Mouse (Mus musculus) heart, embryonic 13.5 days (tissue): ENCODE results near the gene Drap1. TPM values are rescaled to one million over a fixed set of nuclear protein-coding genes. Genes with fewer than 3 reads are reported as not detected.
"Not testable (repeated sequence)": the region's sequence is repeated elsewhere in the genome, so short reads cannot be mapped to it uniquely, and the experiment has no call there.

Experiments
- ATAC-seq: fragments of 200-750 bp; cut with Nextera tagmentation; 2 replicates; pipeline ENCODE4 v1.8.0; 2017; ENCODE audit warnings: moderate TSS enrichment; ENCODE audit not compliant: insufficient number of reproducible peaks, low FRiP score, low TSS enrichment; ENCODE audit errors: extremely low read depth
- H3K27ac ChIP-seq: fragments of 300-500 bp; sonication (generic); replicated peaks from 2 replicates; pipeline ENCODE4 v1.5.1; 2015; ENCODE audit warnings: moderate library complexity, mild to moderate bottlenecking, inconsistent platforms
- H3K27me3 ChIP-seq: fragments of 300-500 bp; sonication (generic); replicated peaks from 2 replicates; pipeline ENCODE4 v1.6.1; 2015; ENCODE audit warnings: mild to moderate bottlenecking, inconsistent platforms
- H3K36me3 ChIP-seq: fragments of 300-500 bp; sonication (generic); 2 replicates; pipeline ENCODE4 v1.6.1; 2015; ENCODE audit warnings: mild to moderate bottlenecking, inconsistent platforms
- H3K4me1 ChIP-seq: fragments of 300-500 bp; sonication (generic); 2 replicates; pipeline ENCODE4 v1.6.1; 2015; ENCODE audit warnings: inconsistent platforms
- H3K4me2 ChIP-seq: fragments of 300-500 bp; sonication (generic); 2 replicates; pipeline ENCODE4 v1.6.1; 2015; ENCODE audit warnings: inconsistent platforms, mild to moderate bottlenecking, moderate library complexity
- H3K4me3 ChIP-seq: fragments of 300-500 bp; sonication (generic); 2 replicates; pipeline ENCODE4 v1.5.1; 2015; ENCODE audit warnings: moderate library complexity, mild to moderate bottlenecking, inconsistent platforms
- H3K9ac ChIP-seq: fragments of 300-500 bp; sonication (generic); 2 replicates; pipeline ENCODE4 v1.6.1; 2015; ENCODE audit warnings: inconsistent platforms, mild to moderate bottlenecking, moderate library complexity
- H3K9me3 ChIP-seq: fragments of 300-500 bp; sonication (generic); 2 replicates; pipeline ENCODE4 v1.6.1; 2016; ENCODE audit warnings: inconsistent platforms
- WGBS: fragments of 180-500 bp; shearing (Covaris S2); methylation state at CpG from one replicate; pipeline ENCODE4 v1.1.7; 2015; ENCODE audit warnings: mixed read lengths; 5-methylcytosine and 5-hydroxymethylcytosine counted together
- polyA plus RNA-seq: library from polyadenylated mRNA; unstranded; fragments of >200 nt; fragmentation: Nextera tagmentation; extraction: Ambion mirVana; gene quantifications from 2 replicates; pipeline ENCODE4 v1.2.1, GENCODE M21; 2015

The Drap1 gene
- polyA plus RNA-seq, 1 experiment from 2014 or later = 190 TPM

DNA sequence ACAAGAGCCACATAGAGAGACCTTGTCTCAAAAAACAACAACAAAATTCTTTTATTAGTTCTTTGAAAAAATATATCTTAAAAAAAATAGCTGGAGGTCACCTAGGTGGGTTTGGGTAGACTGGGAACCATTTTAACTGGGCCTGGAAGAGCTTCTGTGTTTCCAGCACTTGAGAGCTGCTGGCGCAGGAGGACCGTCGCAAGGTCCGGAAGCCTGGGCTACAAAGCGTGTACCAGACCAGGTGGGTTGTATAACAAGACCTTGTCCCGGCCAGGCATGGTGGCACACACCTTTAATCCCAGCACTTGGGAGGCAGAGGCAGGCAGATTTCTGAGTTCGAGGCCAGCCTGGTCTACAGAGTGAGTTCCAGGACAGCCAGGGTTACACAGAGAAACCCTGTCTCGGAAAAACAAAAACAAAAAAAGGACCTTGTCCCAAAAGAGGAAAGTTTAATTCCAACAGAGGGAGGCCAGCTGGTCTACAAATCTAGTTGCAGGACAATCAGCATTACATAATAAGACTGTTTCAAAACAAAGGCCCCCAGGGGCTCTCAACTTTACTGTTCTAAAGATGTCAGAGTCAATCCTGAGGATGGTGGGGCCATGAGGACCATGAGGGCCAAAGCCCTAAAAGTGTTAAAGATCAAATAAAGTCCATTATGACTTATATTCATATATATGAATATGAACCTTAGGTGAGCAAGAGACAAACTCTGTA is 5.9 kb downstream of the Drap1 start:
- Histone ChIP-seq H3K36me3 (peaks cover 59% of the 10 kb centered on the region), H3K4me2 (no peak overlapping the region), H3K4me3 (no peak overlapping the region), H3K9me3 (no peaks in the 10 kb centered on the region), H3K4me1 (peaks cover 16% of the 10 kb centered on the region), H3K27ac (no peak overlapping the region), H3K27me3 (no peaks in the 10 kb centered on the region), H3K9ac (no peak overlapping the region)
- no peak for ATAC-seq
- WGBS = 91% methylated on average over 8 of the region's 8 CpGs

- Histone ChIP-seq H3K9ac (peak overlapping the region; percentile 47; the same call in 1 of the 2 replicates), H3K4me2 (no peak overlapping the region), H3K4me3 (no peak overlapping the region), H3K27ac (no peak overlapping the region), H3K9me3 (no peaks in the 10 kb centered on the region), H3K27me3 (no peaks in the 10 kb centered on the region), H3K4me1 (peaks cover 13% of the 10 kb centered on the region; the same call in 1 of the 2 replicates), H3K36me3 (peaks cover 19% of the 10 kb centered on the region)
- ATAC-seq = no peak
- 49% methylated on average over 2 of the region's 2 CpGs for WGBS
Measured at GRCm38 (mm10) chr19:5414534-5414957, 10.2 kb downstream of the Drap1 start.

DNA sequence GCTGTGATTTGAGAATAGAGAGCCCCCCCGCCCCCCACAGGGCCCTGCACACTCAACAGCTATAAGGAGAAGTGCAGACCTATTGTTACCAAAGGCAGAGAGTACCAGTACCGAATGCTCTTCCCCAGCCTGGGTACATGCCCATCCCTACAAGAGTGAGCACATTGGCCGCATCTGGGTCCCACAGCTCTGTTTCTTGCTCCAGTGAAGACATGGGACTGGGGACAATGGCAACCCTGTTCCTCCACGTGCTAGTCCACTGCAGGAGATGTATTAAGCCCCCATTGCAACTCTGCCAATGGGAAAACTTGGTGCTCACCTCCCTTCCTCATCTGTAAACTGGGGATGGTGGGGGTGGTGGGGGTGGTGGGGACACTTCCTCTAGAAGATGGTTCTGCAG is 10.9 kb downstream of the Drap1 start:
- WGBS = 64% methylated on average over 4 of the region's 4 CpGs

DNA sequence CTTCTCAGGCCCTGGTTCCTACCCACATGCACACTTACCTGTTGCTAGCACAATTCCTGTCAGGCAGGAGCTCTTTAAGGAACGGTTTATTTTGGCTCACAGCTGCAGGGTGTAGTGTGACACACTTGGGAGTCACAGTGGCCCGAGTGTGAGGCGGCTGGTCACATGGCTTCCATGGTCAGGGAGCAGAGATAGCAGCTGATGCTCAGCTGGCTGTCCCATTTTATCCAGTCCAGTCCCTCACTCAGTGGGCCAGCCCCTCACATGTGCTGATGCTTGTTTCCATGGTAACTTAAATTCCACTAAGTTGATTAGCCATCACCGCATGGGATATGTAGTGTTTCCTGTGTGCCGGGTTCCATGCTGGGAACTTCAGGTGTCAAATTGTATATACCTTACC is 12.8 kb downstream of the Drap1 start:
- WGBS = 55% methylated on average over 5 of the region's 5 CpGs
- H3K4me2 ChIP-seq = no peak overlapping the region
- no peak for ATAC-seq
- no peak overlapping the region for H3K27ac ChIP-seq
- no peak overlapping the region for H3K4me3 ChIP-seq
- peaks cover 11% of the 10 kb centered on the region; the same call in 1 of the 2 replicates for H3K36me3 ChIP-seq
- no peaks in the 10 kb centered on the region for H3K27me3 ChIP-seq
- H3K9me3 ChIP-seq = no peaks in the 10 kb centered on the region
- no peak overlapping the region for H3K9ac ChIP-seq
- peaks cover 35% of the 10 kb centered on the region for H3K4me1 ChIP-seq

More for the DNA sequence above, 10.9 kb downstream of the Drap1 start:
- H3K4me2 ChIP-seq = no peak overlapping the region
- peaks cover 18% of the 10 kb centered on the region for H3K4me1 ChIP-seq
- no peak overlapping the region for H3K9ac ChIP-seq
- no peak for ATAC-seq
- no peak overlapping the region for H3K4me3 ChIP-seq
- H3K27ac ChIP-seq = no peak overlapping the region
- no peaks in the 10 kb centered on the region for H3K9me3 ChIP-seq
- H3K36me3 ChIP-seq = peaks cover 18% of the 10 kb centered on the region; the same call in 1 of the 2 replicates
- no peaks in the 10 kb centered on the region for H3K27me3 ChIP-seq

DNA sequence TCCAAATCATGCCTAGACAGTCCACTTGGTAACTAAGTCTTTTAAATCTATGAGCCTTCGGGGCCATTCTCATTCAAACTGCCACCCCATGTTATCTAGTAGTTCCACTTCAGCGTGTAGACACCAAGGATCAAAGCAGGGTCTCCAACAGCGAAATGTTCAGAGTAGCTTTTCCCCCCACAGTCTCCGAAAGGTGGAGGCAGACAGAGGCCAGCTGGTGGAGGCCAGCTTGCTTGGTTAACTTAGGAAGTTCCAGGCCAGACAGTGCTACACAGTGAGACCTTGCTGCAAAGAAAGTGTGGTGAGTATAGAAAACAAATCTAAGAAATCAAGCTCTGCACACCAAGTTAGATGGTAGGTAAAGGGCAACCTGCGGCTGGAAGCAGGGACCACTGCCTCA is 14.1 kb downstream of the Drap1 start:
- Histone ChIP-seq H3K36me3 (peaks cover 8% of the 10 kb centered on the region; the same call in 1 of the 2 replicates), H3K4me1 (peaks cover 39% of the 10 kb centered on the region), H3K27ac (no peak overlapping the region), H3K4me3 (no peak overlapping the region), H3K9me3 (no peaks in the 10 kb centered on the region), H3K27me3 (no peaks in the 10 kb centered on the region), H3K4me2 (no peak overlapping the region), H3K9ac (no peak overlapping the region)
- 70% methylated on average over 5 of the region's 5 CpGs for WGBS
- no peak for ATAC-seq

GRCm38 (mm10) chr19:5409068-5409467 is 15.7 kb downstream of the Drap1 start:
- 74% methylated on average over 5 of the region's 5 CpGs for WGBS
- no peak overlapping the region for H3K4me2 ChIP-seq
- H3K4me1 ChIP-seq = peaks cover 36% of the 10 kb centered on the region
- H3K9ac ChIP-seq = peak overlapping the region; percentile 33
- H3K9me3 ChIP-seq = no peaks in the 10 kb centered on the region
- ATAC-seq = no peak
- peak overlapping the region; percentile 51 for H3K27ac ChIP-seq
- H3K4me3 ChIP-seq = no peak overlapping the region
- H3K36me3 ChIP-seq = peaks cover 8% of the 10 kb centered on the region; the same call in 1 of the 2 replicates
- H3K27me3 ChIP-seq = no peaks in the 10 kb centered on the region

GRCm38 (mm10) chr19:5408057-5409001 is 16.4 kb downstream of the Drap1 start:
- Histone ChIP-seq H3K27ac (peak overlapping the region; percentile 51), H3K9ac (peak overlapping the region; percentile 93), H3K4me1 (peaks cover 36% of the 10 kb centered on the region), H3K9me3 (no peaks in the 10 kb centered on the region), H3K4me2 (peak overlapping the region; percentile 76), H3K27me3 (no peaks in the 10 kb centered on the region), H3K36me3 (peaks cover 8% of the 10 kb centered on the region; the same call in 1 of the 2 replicates), H3K4me3 (peak overlapping the region; percentile 70)
- WGBS = 69% methylated on average over 13 of the region's 13 CpGs
- ATAC-seq = no peak

- H3K27ac ChIP-seq = peak overlapping the region; percentile 98
- peaks cover 36% of the 10 kb centered on the region for H3K4me1 ChIP-seq
- H3K9ac ChIP-seq = peak overlapping the region; percentile 93
- peaks cover 8% of the 10 kb centered on the region; the same call in 1 of the 2 replicates for H3K36me3 ChIP-seq
- H3K4me2 ChIP-seq = peak overlapping the region; percentile 76
- H3K4me3 ChIP-seq = peak overlapping the region; percentile 70
- no peaks in the 10 kb centered on the region for H3K27me3 ChIP-seq
- no peaks in the 10 kb centered on the region for H3K9me3 ChIP-seq
- 17% methylated on average over 7 of the region's 7 CpGs for WGBS
- peak; percentile 45; the same call in 1 of the 2 replicates for ATAC-seq
Measured at GRCm38 (mm10) chr19:5407133-5407532, 17.6 kb downstream of the Drap1 start.

DNA sequence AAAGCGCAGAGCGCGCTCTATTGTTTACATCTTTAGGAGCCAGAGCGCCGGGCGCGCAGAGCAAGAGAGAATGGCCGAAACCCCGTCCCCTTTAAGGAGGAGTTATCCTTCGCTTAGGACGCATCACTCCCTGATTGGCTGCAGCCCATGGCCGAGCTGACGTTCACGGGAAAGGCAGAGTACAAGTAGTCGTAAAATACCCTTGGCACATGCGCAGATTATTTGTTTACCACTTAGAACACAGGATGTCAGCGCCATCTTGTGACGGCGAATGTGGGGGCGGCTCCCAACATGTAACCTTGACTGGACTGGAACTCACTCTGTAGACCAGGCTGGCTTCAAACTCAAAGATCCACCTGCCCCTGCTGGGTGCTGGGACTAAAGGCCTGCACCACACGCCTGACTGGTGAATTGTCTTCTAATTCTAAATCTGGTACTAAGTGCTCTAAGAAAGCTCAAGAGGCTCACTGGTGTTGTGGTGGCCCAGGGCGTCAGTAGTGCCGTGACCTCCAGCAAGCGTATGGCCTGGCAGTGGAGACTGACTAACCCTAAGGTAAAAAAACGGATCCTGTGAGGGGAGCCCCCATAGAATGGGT is 18.1 kb downstream of the Drap1 start:
- ATAC-seq = peak; percentile 62
- H3K9ac ChIP-seq = peak overlapping the region; percentile 93
- H3K4me1 ChIP-seq = peaks cover 32% of the 10 kb centered on the region
- peak overlapping the region; percentile 98 for H3K27ac ChIP-seq
- H3K36me3 ChIP-seq, H3K9me3 ChIP-seq, H3K27me3 ChIP-seq: not testable (repeated sequence)
- H3K4me2 ChIP-seq = peak overlapping the region; percentile 76
- WGBS = 6% methylated on average over 24 of the region's 25 CpGs
- peak overlapping the region; percentile 70 for H3K4me3 ChIP-seq

GRCm38 (mm10) chr19:5405924-5406323 is 18.9 kb downstream of the Drap1 start:
- Histone ChIP-seq H3K4me2 (peak overlapping the region; percentile 72), H3K27me3 (no peaks in the 10 kb centered on the region), H3K27ac (peak overlapping the region; percentile 74), H3K9me3 (no peaks in the 10 kb centered on the region), H3K4me1 (peaks cover 32% of the 10 kb centered on the region), H3K9ac (peak overlapping the region; percentile 79), H3K4me3 (peak overlapping the region; percentile 48), H3K36me3 (peaks cover 8% of the 10 kb centered on the region; the same call in 1 of the 2 replicates)
- 27% methylated on average over 7 of the region's 7 CpGs for WGBS
- no peak for ATAC-seq

- Histone ChIP-seq H3K27ac (no peak within 1 kb of the TSS), H3K4me1 (peaks cover 10% of the 10 kb centered on the region), H3K9ac (0 out of 2 replicates have a peak within 1 kb of the TSS, but pooled peaks have one; percentile 21), H3K9me3 (no peaks in the 10 kb centered on the region), H3K36me3 (no peaks in the 10 kb centered on the region), H3K4me3 (no peak within 1 kb of the TSS), H3K27me3 (no peaks in the 10 kb centered on the region), H3K4me2 (no peak within 1 kb of the TSS)
- 75% methylated on average over 8 of the region's 8 CpGs for WGBS
- ATAC-seq = no peak
Measured at GRCm38 (mm10) chr19:5402293-5402692, 22.5 kb downstream of the Drap1 start, which contains the start of gene Tsga10ip. Gene Tsga10ip, minus strand, starts transcription at chr19:5402526.
